Mouse (Mus musculus) cerebellum, adult 2 months (tissue): ENCODE measurements around the gene Keg1.

Experiments
- CTCF ChIP-seq: fragments of 200-500 bp; IDR thresholded peaks from 2 replicates; pipeline ENCODE4 v1.5.1; 2011; ENCODE audit warnings: low read depth, mild to moderate bottlenecking, control low read depth, low read length, moderate library complexity, borderline replicate concordance; ENCODE audit not compliant: insufficient read depth
- POLR2A ChIP-seq: fragments of 200-500 bp; IDR thresholded peaks from 2 replicates; pipeline ENCODE4 v1.6.1; 2011; ENCODE audit warnings: low read length, control low read depth, borderline replicate concordance; ENCODE audit not compliant: insufficient read depth

DNA sequence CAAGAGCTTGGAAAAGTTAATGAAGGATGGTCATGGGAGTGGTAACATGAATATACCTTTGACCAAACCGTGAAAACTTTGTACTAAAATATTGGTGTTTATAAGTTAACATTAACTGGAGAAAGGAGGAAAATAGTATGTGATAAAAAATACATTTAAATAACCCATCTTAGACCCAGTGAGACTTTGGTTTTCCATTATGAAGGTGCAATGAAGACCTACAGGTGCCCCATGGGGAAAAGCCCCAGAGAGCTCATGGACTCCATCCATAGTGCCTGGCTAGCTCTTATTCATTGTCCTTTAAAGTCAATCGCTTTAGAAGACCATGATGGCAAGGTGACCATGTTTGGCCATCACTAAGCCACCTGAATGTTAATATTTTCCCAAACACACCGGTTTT is 17.8 kb upstream of the Keg1 start, which contains the start of gene Olfr1443:
- no peak for TF ChIP-seq CTCF
- no peak for TF ChIP-seq POLR2A
